Mouse (Mus musculus): ENCODE measurements around the gene Chd5.

- TF ChIP-seq CTCF (IDR thresholded peaks at IDR 0.05; ENCODE audit: extremely low read depth, insufficient read depth, low read length): no peak
- TF ChIP-seq POLR2A (IDR thresholded peaks at IDR 0.05; ENCODE audit: extremely low read depth, insufficient read depth, low read length): no peak
Measured at GRCm38 (mm10) chr4:152315498-152316213, 22.8 kb upstream of the Chd5 start.
